Mouse (Mus musculus): ENCODE results near the gene Csk. TPM values are rescaled to one million over a fixed set of nuclear protein-coding genes. Genes with fewer than 3 reads are reported as not detected.

Csk gene
- 73.0 and 75.0 TPM in 2 replicates for polyA plus RNA-seq (2012; rRNA removed)

- 74% methylated on average over 5 of the region's 5 CpGs for WGBS
- no peak for DNase-seq (ENCODE audit: low read depth, low spot score)
Observed at GRCm38 (mm10) chr9:57653283-57653682, at the start of gene Csk. TSS of gene Csk (minus strand) at chr9:57653631.

- WGBS: 79% methylated on average over 1 of the region's 1 CpGs
- DNase-seq (ENCODE audit: low read depth, low spot score): no peak
Observed at GRCm38 (mm10) chr9:57698466-57699150, 45.2 kb upstream of the Csk start.

- no peak for DNase-seq (ENCODE audit: low read depth, low spot score)
Observed at GRCm38 (mm10) chr9:57697380-57697779, 43.9 kb upstream of the Csk start.

GRCm38 (mm10) chr9:57696380-57697285, 43.2 kb upstream of the Csk start:
- 7% methylated on average over 42 of the region's 42 CpGs for WGBS
- no peak for DNase-seq (ENCODE audit: low read depth, low spot score)

More at GRCm38 (mm10) chr9:57697380-57697779, 43.9 kb upstream of the Csk start:
- WGBS: 47% methylated on average over 4 of the region's 4 CpGs

GRCm38 (mm10) chr9:57694108-57694507, 40.7 kb upstream of the Csk start:
- DNase-seq (ENCODE audit: low read depth, low spot score): no peak
- 73% methylated on average over 2 of the region's 2 CpGs for WGBS

GRCm38 (mm10) chr9:57688606-57689005, 35.2 kb upstream of the Csk start:
- DNase-seq (ENCODE audit: low read depth, low spot score): no peak
- WGBS: 38% methylated on average over 2 of the region's 2 CpGs

- 25% methylated on average over 2 of the region's 2 CpGs for WGBS
- no peak for DNase-seq (ENCODE audit: low read depth, low spot score)
Observed at GRCm38 (mm10) chr9:57688158-57688557, 34.7 kb upstream of the Csk start.

- WGBS: 85% methylated on average over 2 of the region's 2 CpGs
Observed at GRCm38 (mm10) chr9:57687751-57688150, 34.3 kb upstream of the Csk start, which contains the start of gene Cyp1a1. TSS of gene Cyp1a1 (plus strand) at chr9:57687928.

GRCm38 (mm10) chr9:57686011-57686410, 32.6 kb upstream of the Csk start:
- WGBS: 81% methylated on average over 5 of the region's 5 CpGs
- DNase-seq (ENCODE audit: low read depth, low spot score): no peak

More at GRCm38 (mm10) chr9:57687751-57688150, 34.3 kb upstream of the Csk start, which contains the start of gene Cyp1a1:
- DNase-seq (ENCODE audit: low read depth, low spot score): no peak

- 77% methylated on average over 5 of the region's 5 CpGs for WGBS
- DNase-seq (ENCODE audit: low read depth, low spot score): no peak
Observed at GRCm38 (mm10) chr9:57683520-57683919, 30.1 kb upstream of the Csk start, which contains the start of gene Cyp1a2. TSS of gene Cyp1a2 (minus strand) at chr9:57683703.

GRCm38 (mm10) chr9:57681411-57681810, 28.0 kb upstream of the Csk start:
- no peak for DNase-seq (ENCODE audit: low read depth, low spot score)
- WGBS: 81% methylated on average over 10 of the region's 10 CpGs

GRCm38 (mm10) chr9:57671500-57671899, 18.1 kb upstream of the Csk start:
- DNase-seq (ENCODE audit: low read depth, low spot score): no peak

GRCm38 (mm10) chr9:57671037-57671436, 17.6 kb upstream of the Csk start:
- 88% methylated on average over 4 of the region's 4 CpGs for WGBS

More at GRCm38 (mm10) chr9:57671500-57671899, 18.1 kb upstream of the Csk start:
- WGBS: 70% methylated on average over 5 of the region's 5 CpGs

GRCm38 (mm10) chr9:57669566-57669965, 16.1 kb upstream of the Csk start:
- WGBS: 88% methylated on average over 3 of the region's 3 CpGs
- DNase-seq (ENCODE audit: low read depth, low spot score): no peak

More at GRCm38 (mm10) chr9:57671037-57671436, 17.6 kb upstream of the Csk start:
- no peak for DNase-seq (ENCODE audit: low read depth, low spot score)

- WGBS: 15% methylated on average over 1 of the region's 1 CpGs
- no peak for DNase-seq (ENCODE audit: low read depth, low spot score)
Observed at GRCm38 (mm10) chr9:57668277-57668676, 14.8 kb upstream of the Csk start.

GRCm38 (mm10) chr9:57667817-57668216, 14.4 kb upstream of the Csk start:
- WGBS: 49% methylated on average over 11 of the region's 11 CpGs
- no peak for DNase-seq (ENCODE audit: low read depth, low spot score)

GRCm38 (mm10) chr9:57667136-57667535, 13.7 kb upstream of the Csk start:
- WGBS: 70% methylated on average over 3 of the region's 3 CpGs
- no peak for DNase-seq (ENCODE audit: low read depth, low spot score)

- WGBS: 38% methylated on average over 8 of the region's 8 CpGs
- DNase-seq (ENCODE audit: low read depth, low spot score): no peak
Observed at GRCm38 (mm10) chr9:57666536-57666935, 13.1 kb upstream of the Csk start.

- 25% methylated on average over 7 of the region's 7 CpGs for WGBS
- DNase-seq (ENCODE audit: low read depth, low spot score): no peak
Observed at GRCm38 (mm10) chr9:57664616-57665015, 11.2 kb upstream of the Csk start.

GRCm38 (mm10) chr9:57661552-57661951, 8.1 kb upstream of the Csk start:
- DNase-seq (ENCODE audit: low read depth, low spot score): no peak
- 59% methylated on average over 3 of the region's 3 CpGs for WGBS

All from large intestine, adult 2 months (tissue).